Mouse (Mus musculus) liver, postnatal 0 days (tissue): ENCODE data around the gene Nup98. TPM values are rescaled to one million over a fixed set of nuclear protein-coding genes. Genes with fewer than 3 reads are reported as not detected.

Experiments
- ATAC-seq: fragments of 200-750 bp; cut with Nextera tagmentation; 2 replicates; pipeline ENCODE4 v1.8.0; 2017; ENCODE audit warnings: mild to moderate bottlenecking, moderate library complexity
- DNase-seq: peaks from one replicate; pipeline ENCODE4 v3.0.0-alpha.2; 2016
- H3K27ac ChIP-seq: fragments of 300-500 bp; sonication (generic); 2 replicates; pipeline ENCODE4 v1.5.1; 2014; ENCODE audit warnings: antibody characterized with exemption, moderate library complexity, mild to moderate bottlenecking, low read depth
- H3K27me3 ChIP-seq: fragments of 300-500 bp; sonication (generic); 2 replicates; pipeline ENCODE4 v1.6.1; 2014; ENCODE audit warnings: low read length, control low read depth, mixed read lengths; ENCODE audit not compliant: insufficient read depth
- H3K36me3 ChIP-seq: fragments of 300-500 bp; sonication (generic); replicated peaks from 2 replicates; pipeline ENCODE4 v1.6.1; 2014; ENCODE audit warnings: mild to moderate bottlenecking, control low read depth, low read length, moderate library complexity, mixed read lengths; ENCODE audit not compliant: insufficient read depth
- H3K4me1 ChIP-seq: fragments of 300-500 bp; sonication (generic); 2 replicates; pipeline ENCODE4 v1.6.1; 2014; ENCODE audit warnings: antibody characterized with exemption, mild to moderate bottlenecking, control low read depth; ENCODE audit not compliant: insufficient read depth
- H3K4me2 ChIP-seq: fragments of 300-500 bp; sonication (generic); 2 replicates; pipeline ENCODE4 v1.6.1; 2014; ENCODE audit warnings: low read depth, mild to moderate bottlenecking, low read length, moderate library complexity, mixed read lengths
- H3K4me3 ChIP-seq: fragments of 300-500 bp; sonication (generic); 2 replicates; pipeline ENCODE4 v1.5.1; 2014; ENCODE audit warnings: low read depth, low read length
- H3K9ac ChIP-seq: fragments of 300-500 bp; sonication (generic); replicated peaks from 2 replicates; pipeline ENCODE4 v1.6.1; 2014; ENCODE audit warnings: mild to moderate bottlenecking, moderate library complexity
- H3K9me3 ChIP-seq: fragments of 300-500 bp; sonication (generic); 2 replicates; pipeline ENCODE4 v1.6.1; 2016; ENCODE audit warnings: mild to moderate bottlenecking, control low read depth, low read length, mixed read lengths
- CTCF ChIP-seq: sonication (generic); IDR thresholded peaks from 2 replicates; pipeline ENCODE4 v1.5.1; 2016; ENCODE audit warnings: antibody characterized with exemption, low read depth
- EP300 ChIP-seq: IDR thresholded peaks from 2 replicates; pipeline ENCODE4 v1.6.1; 2016; ENCODE audit warnings: antibody characterized with exemption, low read depth, mild to moderate bottlenecking
- WGBS: fragments of 180-500 bp; shearing (Covaris S2); extraction: QIAGEN DNeasy Blood & Tissue Kit; methylation state at CpG from one replicate; pipeline ENCODE4 v1.1.7; 2014; ENCODE audit not compliant: insufficient replicate concordance; 5-methylcytosine and 5-hydroxymethylcytosine counted together
- polyA plus RNA-seq: library from polyadenylated mRNA; unstranded; fragments of >200 nt; fragmentation: Nextera tagmentation; extraction: Ambion mirVana; gene quantifications from 2 replicates; pipeline ENCODE4 v1.2.1, GENCODE M21; 2015

Nup98 gene
- polyA plus RNA-seq, 1 experiment from 2014 or later, result 8.6 TPM

- H3K27ac ChIP-seq, result no peak overlapping the region
- H3K4me2 ChIP-seq, result peak overlapping the region; percentile 87
- ATAC-seq, result peak; percentile 57
- H3K36me3 ChIP-seq, result no peaks in the 10 kb centered on the region
- H3K9me3 ChIP-seq, result no peaks in the 10 kb centered on the region
- H3K4me1 ChIP-seq, result peaks cover 7% of the 10 kb centered on the region
- H3K27me3 ChIP-seq, result no peaks in the 10 kb centered on the region
- TF ChIP-seq CTCF (no peak), EP300 (no peak)
- H3K9ac ChIP-seq, result peak overlapping the region; percentile 39; the same call in 1 of the 2 replicates
- peak; percentile 52 for DNase-seq
- WGBS, result 9% methylated on average over 30 of the region's 30 CpGs
- peak overlapping the region; percentile 46 for H3K4me3 ChIP-seq
These were observed 110.0 kb downstream of the Nup98 start for GRCm38 (mm10) chr7:102099760-102100661.

DNA sequence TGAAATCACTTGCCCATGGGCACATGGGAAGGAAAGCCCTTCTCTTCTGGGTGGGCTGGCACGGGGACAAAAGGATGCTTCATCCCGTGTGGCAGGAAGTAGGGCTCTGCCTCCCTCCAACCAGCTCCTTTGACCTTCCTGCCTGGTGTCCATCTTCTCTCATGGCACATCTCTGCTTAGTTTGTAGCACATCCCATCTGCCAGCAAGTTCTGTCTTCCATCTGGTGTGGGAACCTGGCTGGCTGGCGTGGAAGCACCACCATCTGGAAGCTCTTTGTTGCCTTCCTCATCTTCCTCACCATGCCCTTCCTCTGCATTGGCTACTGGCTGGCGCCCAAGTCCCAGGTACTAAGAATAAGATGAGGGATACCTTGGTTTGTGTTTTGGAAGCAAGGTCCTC is 122.6 kb downstream of the Nup98 start:
- TF ChIP-seq EP300 (no peak), CTCF (no peak)
- DNase-seq (no peak), ATAC-seq (no peak)
- H3K9ac ChIP-seq, result no peak overlapping the region
- H3K4me1 ChIP-seq, result no peaks in the 10 kb centered on the region
- no peaks in the 10 kb centered on the region for H3K27me3 ChIP-seq
- no peak overlapping the region for H3K27ac ChIP-seq
- peaks cover 5% of the 10 kb centered on the region for H3K36me3 ChIP-seq
- no peak overlapping the region for H3K4me3 ChIP-seq
- WGBS, result 71% methylated on average over 4 of the region's 4 CpGs
- no peak overlapping the region for H3K4me2 ChIP-seq
- H3K9me3 ChIP-seq, result no peaks in the 10 kb centered on the region

DNA sequence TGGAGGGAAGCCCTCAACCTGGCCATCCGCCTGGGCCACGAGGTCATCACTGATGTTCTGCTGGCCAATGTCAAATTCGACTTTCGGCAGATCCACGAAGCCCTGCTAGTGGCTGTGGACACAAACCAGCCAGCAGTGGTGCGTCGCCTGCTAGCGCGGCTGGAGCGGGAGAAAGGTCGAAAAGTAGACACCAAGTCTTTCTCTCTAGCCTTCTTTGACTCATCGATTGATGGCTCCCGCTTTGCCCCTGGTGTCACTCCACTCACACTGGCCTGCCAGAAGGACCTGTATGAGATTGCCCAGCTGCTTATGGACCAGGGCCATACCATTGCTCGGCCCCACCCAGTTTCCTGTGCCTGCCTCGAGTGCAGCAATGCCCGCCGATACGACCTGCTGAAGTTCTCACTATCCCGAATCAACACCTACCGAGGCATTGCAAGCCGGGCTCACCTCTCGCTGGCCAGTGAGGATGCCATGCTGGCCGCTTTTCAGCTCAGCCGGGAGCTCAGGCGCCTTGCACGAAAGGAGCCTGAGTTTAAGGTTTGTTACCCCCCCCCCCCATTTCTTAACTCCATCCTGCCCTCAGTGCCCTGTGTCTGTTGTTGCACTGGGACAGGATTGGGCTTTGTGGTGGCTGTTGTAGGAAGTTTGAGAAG is 125.8 kb downstream of the Nup98 start:
- WGBS, result 89% methylated on average over 26 of the region's 26 CpGs
- no peaks in the 10 kb centered on the region for H3K27me3 ChIP-seq
- H3K9me3 ChIP-seq, result no peaks in the 10 kb centered on the region
- DNase-seq (no peak), ATAC-seq (no peak)
- no peak overlapping the region for H3K4me2 ChIP-seq
- H3K4me1 ChIP-seq, result no peaks in the 10 kb centered on the region
- no peak for TF ChIP-seq EP300
- no peak for TF ChIP-seq CTCF
- no peak overlapping the region for H3K9ac ChIP-seq
- H3K4me3 ChIP-seq, result no peak overlapping the region
- no peak overlapping the region for H3K27ac ChIP-seq
- H3K36me3 ChIP-seq, result peaks cover 28% of the 10 kb centered on the region

- H3K27ac ChIP-seq, result no peak within 1 kb of the TSS
- H3K36me3 ChIP-seq, result peaks cover 38% of the 10 kb centered on the region
- no peak within 1 kb of the TSS for H3K4me2 ChIP-seq
- ATAC-seq (no peak), DNase-seq (no peak)
- no peaks in the 10 kb centered on the region for H3K9me3 ChIP-seq
- TF ChIP-seq CTCF (no peak), EP300 (no peak)
- no peaks in the 10 kb centered on the region for H3K27me3 ChIP-seq
- no peaks in the 10 kb centered on the region for H3K4me1 ChIP-seq
- H3K4me3 ChIP-seq, result no peak within 1 kb of the TSS
- 80% methylated on average over 5 of the region's 5 CpGs for WGBS
- H3K9ac ChIP-seq, result no peak within 1 kb of the TSS
These were observed 127.2 kb downstream of the Nup98 start, which contains the start of gene Trpc2 for GRCm38 (mm10) chr7:102082816-102083215. Trpc2 (plus strand) TSS chr7:102083116.

- Histone ChIP-seq H3K36me3 (peaks cover 47% of the 10 kb centered on the region), H3K27me3 (no peaks in the 10 kb centered on the region), H3K4me3 (no peak overlapping the region), H3K9ac (no peak overlapping the region), H3K4me1 (no peaks in the 10 kb centered on the region), H3K9me3 (no peaks in the 10 kb centered on the region), H3K27ac (no peak overlapping the region), H3K4me2 (no peak overlapping the region)
- TF ChIP-seq CTCF (no peak), EP300 (no peak)
- ATAC-seq (no peak), DNase-seq (no peak)
- WGBS, result 93% methylated on average over 5 of the region's 5 CpGs
These were observed 128.2 kb downstream of the Nup98 start for GRCm38 (mm10) chr7:102081784-102082183.

- no peak overlapping the region for H3K27ac ChIP-seq
- TF ChIP-seq CTCF, result no peak
- TF ChIP-seq EP300, result no peak
- no peaks in the 10 kb centered on the region for H3K9me3 ChIP-seq
- H3K36me3 ChIP-seq, result peaks cover 55% of the 10 kb centered on the region
- no peak overlapping the region for H3K9ac ChIP-seq
- no peak for ATAC-seq
- H3K4me1 ChIP-seq, result no peaks in the 10 kb centered on the region
- no peak overlapping the region for H3K4me3 ChIP-seq
- DNase-seq, result no peak
- H3K4me2 ChIP-seq, result no peak overlapping the region
- WGBS, result 85% methylated on average over 8 of the region's 8 CpGs
- no peaks in the 10 kb centered on the region for H3K27me3 ChIP-seq
These were observed 129.7 kb downstream of the Nup98 start for GRCm38 (mm10) chr7:102080311-102080710.
